Mouse (Mus musculus) heart, adult 11 months (tissue): ENCODE measurements at regions not wholly inside any gene's neighbourhood (a gene's known extent, or its start where the extent isn't known, plus 50 kb on each side); places are given as distances from the start of the nearest gene placed in this dataset.

ENCODE experiments used
- DNase-seq: peaks from one replicate; pipeline ENCODE4 v3.0.0; 2022

- DNase-seq = peak; percentile 90
These were observed 87.5 kb upstream of the Tut7 start for GRCm38 (mm10) chr13:59910179-59911071.

DNA sequence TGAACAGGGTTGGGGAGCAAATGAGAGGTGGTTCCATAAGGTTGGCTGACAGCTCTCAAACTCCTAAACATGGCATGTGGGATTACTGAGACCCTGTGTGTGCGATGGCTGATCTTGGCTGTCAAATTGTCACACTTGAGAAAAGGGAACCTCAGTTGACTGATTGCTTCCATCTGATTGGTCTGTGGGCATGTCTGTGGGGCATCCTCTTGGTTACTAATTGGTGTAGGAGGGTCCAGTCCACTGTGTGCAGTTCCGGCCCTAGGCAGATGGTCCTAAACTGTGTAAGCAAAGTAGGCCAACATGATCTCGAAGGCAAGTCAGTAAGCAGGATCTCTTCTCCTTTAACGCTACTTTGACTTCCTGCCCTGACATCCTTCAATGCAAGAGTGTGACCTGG lies 86.5 kb upstream of the Tut7 start:
- peak; percentile 48 for DNase-seq

- DNase-seq = no peak
These were observed 85.8 kb upstream of the Tut7 start for GRCm38 (mm10) chr13:59908786-59909185.

GRCm38 (mm10) chr13:59905488-59905887 lies 82.5 kb upstream of the Tut7 start:
- DNase-seq = no peak

- DNase-seq = no peak
These were observed 81.5 kb upstream of the Tut7 start for GRCm38 (mm10) chr13:59904415-59904814.

DNA sequence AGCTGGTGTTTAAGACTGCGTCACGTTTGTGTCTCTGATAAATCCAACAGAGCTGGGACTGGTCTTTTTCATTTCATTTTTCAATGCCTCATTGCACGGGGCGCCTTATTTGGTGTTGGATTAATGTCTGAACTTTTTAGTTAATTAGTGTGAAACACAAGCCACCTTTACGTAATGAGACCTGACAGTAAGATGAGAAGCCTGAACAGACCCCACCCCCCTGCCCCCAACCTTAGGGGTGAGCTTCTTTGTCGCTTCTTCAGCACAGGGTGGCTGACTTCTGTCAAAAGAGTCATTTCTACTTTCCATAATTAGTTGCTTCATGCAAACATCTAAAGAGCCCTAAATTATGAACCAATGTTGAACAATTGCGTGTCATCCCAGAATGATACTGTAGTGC lies 76.6 kb upstream of the Tut7 start:
- no peak for DNase-seq

DNA sequence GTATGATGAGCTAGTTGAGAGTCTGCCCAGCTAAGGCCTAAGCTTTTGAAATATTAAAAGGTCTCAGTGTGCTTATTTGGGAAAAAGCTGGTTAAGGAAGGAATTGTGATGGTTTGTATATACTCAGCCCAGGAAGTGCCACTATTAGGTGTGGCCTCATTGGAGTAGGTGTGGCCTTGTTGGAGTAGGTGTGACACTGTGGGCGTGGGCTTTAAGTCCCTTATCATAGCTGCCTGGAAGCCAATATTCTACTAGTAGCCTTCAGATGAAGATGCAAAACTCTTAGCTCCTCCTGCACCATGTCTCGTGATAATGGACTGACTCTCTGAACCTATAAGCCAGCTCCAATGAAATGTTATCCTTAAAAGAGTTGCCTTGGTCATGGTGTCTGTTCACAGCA lies 72.8 kb upstream of the Tut7 start:
- no peak for DNase-seq

DNA sequence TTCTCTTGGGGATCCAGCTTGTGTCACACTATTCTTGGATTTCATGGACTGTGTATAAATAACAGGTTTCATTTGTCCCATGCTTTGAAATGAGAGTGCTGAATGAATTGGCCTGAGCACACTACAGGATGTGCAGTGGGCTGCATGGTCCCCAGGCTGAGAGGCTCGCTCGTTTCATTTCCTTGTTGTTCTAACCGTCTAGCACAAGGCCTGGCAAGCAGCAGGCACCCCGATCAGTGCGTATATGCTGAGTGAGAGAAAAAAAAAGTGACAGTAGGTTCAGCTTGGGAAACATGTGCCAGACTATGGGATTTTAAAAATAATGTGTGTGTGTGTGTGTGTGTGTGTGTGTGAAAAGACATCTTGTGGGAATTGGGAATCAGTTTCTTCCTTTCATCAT lies 71.1 kb upstream of the Tut7 start:
- no peak for DNase-seq

DNA sequence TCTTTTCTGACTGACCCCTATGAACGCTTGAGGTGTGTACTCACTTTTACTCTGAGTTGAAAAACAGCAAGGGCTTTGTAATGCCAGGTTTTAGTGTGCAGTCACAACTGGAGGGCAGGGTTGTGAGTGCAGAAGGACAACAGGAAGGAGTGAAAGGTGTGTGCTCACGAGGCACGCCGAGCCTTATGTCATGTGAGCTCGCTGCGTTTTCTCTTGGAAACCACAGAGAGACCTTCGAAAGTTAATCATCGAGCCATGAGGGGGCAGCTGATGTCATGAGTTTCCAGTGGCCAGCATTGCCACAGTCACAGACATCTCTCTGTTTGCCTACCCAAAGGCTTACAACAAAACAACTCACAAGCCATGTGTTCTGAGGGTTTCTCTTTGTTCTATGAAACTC lies 70.0 kb upstream of the Tut7 start:
- peak; percentile 64 for DNase-seq

DNA sequence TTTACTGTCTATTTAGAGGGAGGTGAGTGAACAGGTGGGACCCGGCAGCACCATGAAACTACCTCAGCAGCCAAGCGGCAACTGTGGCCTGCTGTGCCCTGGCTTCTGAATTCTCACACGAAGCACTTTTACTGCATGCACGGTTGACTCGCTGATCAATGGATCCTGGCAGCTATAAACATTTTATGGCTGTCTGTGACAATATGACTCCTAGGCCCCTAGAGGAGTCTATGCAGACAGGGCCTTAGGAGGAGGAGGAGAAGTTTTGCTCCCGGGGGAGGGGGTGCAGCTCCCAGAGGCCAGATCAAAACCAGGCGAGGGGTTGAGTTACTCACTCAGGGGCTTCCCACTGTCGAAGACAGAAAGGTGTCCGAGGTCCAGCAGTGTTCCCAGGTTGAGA lies 69.4 kb upstream of the Tut7 start:
- peak; percentile 68 for DNase-seq

GRCm38 (mm10) chr13:59891737-59892136 lies 68.8 kb upstream of the Tut7 start:
- peak; percentile 70 for DNase-seq

GRCm38 (mm10) chr13:59889468-59890117 lies 66.6 kb upstream of the Tut7 start:
- peak; percentile 92 for DNase-seq

DNA sequence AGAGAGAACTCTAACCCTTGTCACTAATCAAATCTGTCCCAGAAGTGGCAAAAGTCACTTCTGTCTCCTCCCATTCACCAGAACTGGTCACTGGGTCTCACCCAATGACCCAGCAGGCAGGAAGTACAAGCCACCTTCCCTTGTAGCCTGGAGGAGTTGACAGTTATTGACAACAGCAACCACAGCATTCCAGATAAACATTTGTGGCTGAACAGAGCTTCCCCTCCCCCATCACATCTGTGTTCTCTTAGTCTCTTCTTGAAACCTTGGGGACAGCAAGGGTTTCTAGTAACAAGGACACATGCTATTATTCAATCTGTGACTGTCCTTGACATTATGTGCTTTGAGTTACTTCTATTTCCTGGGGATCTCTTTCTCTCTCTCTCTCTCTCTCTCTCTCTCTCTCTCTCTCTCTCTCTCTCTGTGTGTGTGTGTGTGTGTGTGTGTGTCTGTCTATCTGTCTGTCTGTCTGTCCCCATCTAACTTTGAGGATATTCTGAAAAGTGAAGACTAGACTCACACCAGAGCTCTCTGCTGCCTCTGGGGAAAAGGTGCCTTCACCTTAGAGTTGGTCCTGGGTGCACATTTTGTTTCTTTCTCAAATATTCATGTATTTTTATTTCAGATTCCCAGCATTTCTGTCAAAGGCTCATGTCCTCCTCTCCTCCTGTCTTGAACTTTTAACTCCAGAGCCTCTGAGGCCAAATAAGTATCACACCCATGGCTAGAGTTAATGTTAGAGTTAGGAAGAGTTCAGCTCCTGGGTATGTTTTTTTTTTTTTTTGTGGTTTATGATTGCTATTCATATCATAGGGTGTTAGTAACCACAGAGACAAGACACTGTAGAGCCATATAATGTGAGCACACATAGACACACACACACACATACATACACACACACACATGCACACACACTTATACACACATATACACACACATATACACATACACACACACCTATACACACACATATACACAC lies 65.4 kb upstream of the Tut7 start:
- peak; percentile 74 for DNase-seq

DNA sequence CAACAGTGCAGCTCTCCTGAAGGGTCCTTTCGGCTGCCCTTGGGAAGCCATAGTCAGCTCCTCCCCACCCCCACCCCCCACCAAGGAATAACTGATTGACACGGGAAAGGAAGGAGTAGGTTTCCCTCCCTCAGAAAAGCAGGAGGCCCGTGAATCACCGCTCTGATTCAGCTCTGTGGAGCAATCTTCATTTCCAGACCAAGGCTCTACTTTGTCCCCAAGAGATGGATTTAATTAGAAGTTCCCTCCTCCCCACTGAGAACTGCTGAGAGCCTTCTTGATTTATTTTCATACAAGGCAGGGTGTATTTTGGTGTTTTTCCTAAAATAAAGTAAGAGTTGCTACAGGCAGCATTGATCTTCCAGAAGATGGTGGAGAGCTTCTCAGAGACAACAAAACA lies 64.4 kb upstream of the Tut7 start:
- no peak for DNase-seq

GRCm38 (mm10) chr13:59886572-59886971 lies 63.6 kb upstream of the Tut7 start:
- peak; percentile 68 for DNase-seq

DNA sequence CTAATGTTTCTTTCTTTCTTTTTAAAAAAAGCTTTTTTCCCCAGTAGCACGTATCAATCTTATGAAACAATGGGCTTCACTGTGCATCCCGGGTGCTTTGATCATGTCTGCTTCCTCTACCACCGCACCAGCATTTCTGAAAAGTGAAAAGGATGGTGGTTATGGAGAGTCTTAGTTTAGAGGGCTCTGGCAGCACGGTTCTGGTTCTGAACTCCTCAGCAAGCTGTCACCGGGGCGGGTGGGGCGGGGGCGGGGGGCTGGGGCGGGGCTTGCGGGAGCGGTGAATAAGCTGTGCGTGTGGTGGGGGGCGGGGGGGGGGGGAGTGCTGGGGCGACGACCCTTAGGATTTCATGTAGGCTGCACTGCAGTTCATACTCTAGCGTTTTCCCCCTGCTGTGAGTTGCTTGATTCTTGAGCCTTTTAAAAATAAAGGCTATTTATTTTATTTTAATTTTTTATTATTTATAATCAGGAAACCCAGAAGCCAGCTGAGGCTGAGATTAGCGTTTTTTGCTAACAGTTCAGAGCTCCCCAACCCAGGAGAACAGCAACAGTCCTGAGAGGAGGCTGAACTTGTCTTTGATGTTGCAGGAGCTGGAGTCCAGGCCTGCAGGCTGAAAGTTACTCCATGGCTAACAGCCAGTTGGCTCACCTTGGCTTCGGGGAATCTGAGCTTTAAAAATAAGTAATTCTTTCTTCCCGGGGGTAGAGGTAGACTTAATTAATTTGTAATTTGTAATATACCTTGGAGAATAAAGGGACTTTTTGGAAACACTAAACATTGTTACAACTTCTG lies 59.2 kb upstream of the Tut7 start:
- peak; percentile 81 for DNase-seq

DNA sequence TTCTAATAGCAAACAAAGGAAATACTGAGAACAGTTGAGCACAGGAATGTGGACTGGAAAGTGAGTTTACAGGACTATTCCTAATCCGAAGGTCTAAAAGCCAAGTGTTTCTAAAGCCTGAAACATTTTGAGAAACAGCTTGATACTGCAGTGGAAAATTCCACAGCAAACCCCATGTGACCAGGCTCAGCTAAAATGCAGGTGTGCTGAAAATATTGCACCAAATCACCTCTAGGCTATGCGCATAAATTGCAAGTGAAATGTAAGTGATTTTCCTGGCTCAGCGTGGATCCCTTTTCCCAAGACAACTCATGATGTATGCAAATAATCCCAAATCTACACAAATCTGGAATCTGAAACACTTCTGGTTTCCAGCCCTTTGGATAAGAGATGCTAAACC lies 57.1 kb upstream of the Tut7 start:
- DNase-seq = no peak

DNA sequence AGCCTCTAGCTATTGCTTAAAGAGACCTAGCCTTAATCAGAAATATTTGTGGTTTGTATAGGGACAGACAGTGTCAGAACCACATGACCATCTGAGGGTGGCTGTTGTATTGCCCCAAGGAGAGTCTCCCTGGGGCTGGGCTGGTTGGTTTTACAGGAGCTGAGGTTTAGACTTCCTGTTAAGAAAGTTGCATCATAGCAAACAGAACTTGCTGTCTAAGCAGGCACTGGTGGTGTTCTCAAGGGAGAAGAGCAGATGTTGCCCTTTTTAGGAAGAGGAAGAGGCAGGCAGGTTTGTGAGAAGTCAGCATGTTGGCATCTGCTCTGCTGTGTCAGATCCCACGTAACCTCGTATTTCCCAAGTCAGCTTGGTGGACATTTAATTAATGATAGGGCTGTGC lies 52.7 kb upstream of the Tut7 start:
- peak; percentile 97 for DNase-seq

- no peak for DNase-seq
These were observed 51.4 kb upstream of the Tut7 start for GRCm38 (mm10) chr13:59874137-59874931.
